ENCODE assay signal across 23 mouse cellular contexts in genomic region chr3:53620355-53620754, GRCm38 (mm10). TPM values are rescaled to one million over a fixed set of nuclear protein-coding genes. Genes with fewer than 3 reads are reported as not detected.
A peak's percentile ranks its signal among the peaks of the same experiment; 100 is the strongest.
DNase-seq lines count a peak whose midpoint lies in the region; ATAC-seq and TF ChIP-seq lines count a peak whose summit lies in the region.
"Had no signal": no experiment of that assay in that cellular context is flagged by ENCODE, and none has a peak within 500 bp of the region (broad histone marks: within the 10 kb centered on the region; RNA-seq: fewer than 3 reads in every experiment).

No protein-coding gene starts in this region.

- TF ChIP-seq POLR2A in myocyte (IDR thresholded peaks at IDR 0.05; ENCODE audit: insufficient read length, low read depth): no peak

- H3K4me1 ChIP-seq in lung, embryonic 14.5 days (ENCODE audit: insufficient read depth): 0 out of 2 replicates have a peak, but pooled peaks cover 4% of the 10 kb centered on the region
- H3K4me1 ChIP-seq in stomach, postnatal 0 days (replicated peaks; ENCODE audit: control insufficient read depth, insufficient read depth): no peaks in the 10 kb centered on the region; the same call in 1 of the 2 replicates
- H3K4me1 ChIP-seq: embryonic facial prominence, embryonic 15.5 days had no signal

- peak overlapping the region; percentile 35 for H3K4me3 ChIP-seq in gastrocnemius, adult 2 months
- no peak overlapping the region for H3K4me3 ChIP-seq in lung, embryonic 14.5 days (ENCODE audit: low read depth, low read length)
- H3K4me3 ChIP-seq in myocyte: no peak overlapping the region
- no peak overlapping the region for H3K4me3 ChIP-seq in stomach, postnatal 0 days (ENCODE audit: low read depth, low read length)
- H3K4me3 ChIP-seq: embryonic facial prominence, embryonic 15.5 days; erythroblast, embryonic 14.5 days; forebrain, embryonic 12.5 days; heart, adult 2 months; heart, embryonic 12.5 days; hindbrain, embryonic 10.5 days had no signal

- TF ChIP-seq EP300 in stomach, postnatal 0 days (optimal IDR thresholded peaks at IDR 0.05): no peak

- no peak for DNase-seq in gastrocnemius, adult 2 months
- no peak for DNase-seq in gastrocnemius, postnatal 4 days (ENCODE audit: low spot score in 2 of 2)
- DNase-seq in lung, embryonic 14.5 days: no peak
- no peak for DNase-seq in lung, postnatal 36 days
- DNase-seq in stomach, postnatal 0 days (ENCODE audit: low spot score): no peak
- DNase-seq in lung, postnatal 10 days: no peak
- DNase-seq: adrenal gland, postnatal 10 days; cerebellum, adult 11-12 months; cerebellum, adult 9-10 months; cerebellum, postnatal 25 days; forebrain, postnatal 0 days; gastrocnemius, postnatal 10 days; heart, adult 2 months; kidney, adult 18-20 months had no signal

- no peak overlapping the region for H3ac ChIP-seq in myocyte (ENCODE audit: control insufficient read depth, insufficient read length)

- TF ChIP-seq CTCF in gastrocnemius, adult 2 months (IDR thresholded peaks at IDR 0.05): no peak
- no peak for TF ChIP-seq CTCF in lung, embryonic 14.5 days (IDR thresholded peaks at IDR 0.05; ENCODE audit: low read depth)
- TF ChIP-seq CTCF in stomach, postnatal 0 days (IDR thresholded peaks at IDR 0.05; ENCODE audit: low read depth): no peak

- H3K27me3 ChIP-seq in lung, embryonic 14.5 days (ENCODE audit: insufficient read depth, low read length): no peaks in the 10 kb centered on the region
- no peaks in the 10 kb centered on the region for H3K27me3 ChIP-seq in myocyte (ENCODE audit: control insufficient read depth, insufficient read depth, insufficient read length)
- no peaks in the 10 kb centered on the region for H3K27me3 ChIP-seq in stomach, postnatal 0 days (ENCODE audit: control insufficient read depth, insufficient read depth, low read length)
- H3K27me3 ChIP-seq: embryonic facial prominence, embryonic 15.5 days; forebrain, embryonic 12.5 days; heart, embryonic 12.5 days had no signal

- H3K4me2 ChIP-seq in lung, embryonic 14.5 days: no peak overlapping the region
- H3K4me2 ChIP-seq in myocyte (ENCODE audit: low read depth): peak overlapping the region; percentile 31
- no peak overlapping the region for H3K4me2 ChIP-seq in stomach, postnatal 0 days (replicated peaks; ENCODE audit: low read depth)
- H3K4me2 ChIP-seq: embryonic facial prominence, embryonic 15.5 days; forebrain, embryonic 12.5 days; heart, embryonic 12.5 days; hindbrain, embryonic 14.5 days had no signal

- H3K9ac ChIP-seq in lung, embryonic 14.5 days: no peak overlapping the region
- H3K9ac ChIP-seq in stomach, postnatal 0 days (ENCODE audit: low read length): no peak overlapping the region
- H3K9ac ChIP-seq: embryonic facial prominence, embryonic 15.5 days; forebrain, embryonic 12.5 days; forebrain, postnatal 0 days; heart, embryonic 12.5 days; hindbrain, embryonic 14.5 days had no signal

- intact Hi-C loops in gastrocnemius, adult 2 months (cut with DNase I): no loop called here

- H3K9me3 ChIP-seq in lung, embryonic 14.5 days (ENCODE audit: low read depth, low read length): no peaks in the 10 kb centered on the region
- H3K9me3 ChIP-seq in stomach, postnatal 0 days (ENCODE audit: control insufficient read depth, low read length): no peaks in the 10 kb centered on the region
- H3K9me3 ChIP-seq: embryonic facial prominence, embryonic 15.5 days; forebrain, embryonic 12.5 days; heart, embryonic 12.5 days; hindbrain, embryonic 10.5 days had no signal

- WGBS in lung, embryonic 14.5 days: 69% methylated on average over 8 of the region's 8 CpGs
- WGBS in stomach, postnatal 0 days: 69% methylated on average over 8 of the region's 8 CpGs

- no peaks in the 10 kb centered on the region for H3K79me2 ChIP-seq in myocyte (ENCODE audit: control insufficient read depth, insufficient read depth)

- no peaks in the 10 kb centered on the region for H3K36me3 ChIP-seq in lung, embryonic 14.5 days (ENCODE audit: insufficient read depth)
- H3K36me3 ChIP-seq in myocyte (ENCODE audit: control insufficient read depth, insufficient read depth): no peaks in the 10 kb centered on the region
- H3K36me3 ChIP-seq in stomach, postnatal 0 days (ENCODE audit: control insufficient read depth, insufficient read depth, low read length): no peaks in the 10 kb centered on the region
- H3K36me3 ChIP-seq: embryonic facial prominence, embryonic 15.5 days; forebrain, embryonic 12.5 days; G1E; heart, embryonic 12.5 days; hindbrain, embryonic 10.5 days had no signal

- ATAC-seq in lung, embryonic 14.5 days (ENCODE audit: insufficient read depth): 0 out of 2 replicates have a peak, but pooled peaks have one; percentile 44
- ATAC-seq in stomach, postnatal 0 days (ENCODE audit: low FRiP score, low TSS enrichment): peak; percentile 82; the same call in 1 of the 2 replicates
- no peak for ATAC-seq in CD4-positive, CD25-positive, alpha-beta regulatory T cell, adult 4 months
- ATAC-seq: forebrain, postnatal 0 days had no signal

- no peak overlapping the region for H3K27ac ChIP-seq in gastrocnemius, adult 2 months
- no peak overlapping the region for H3K27ac ChIP-seq in lung, embryonic 14.5 days (ENCODE audit: low read depth)
- H3K27ac ChIP-seq in stomach, postnatal 0 days (replicated peaks): peak overlapping the region; percentile 69
- H3K27ac ChIP-seq: embryonic facial prominence, embryonic 15.5 days; forebrain, embryonic 12.5 days; heart, adult 2 months; hindbrain, embryonic 10.5 days; hindbrain, embryonic 14.5 days had no signal

TF ChIP-seq in myocyte, 11 proteins besides CTCF, POLR2A, EP300 and RAD21:
- TF ChIP-seq MYOD1 (IDR thresholded peaks at IDR 0.05; ENCODE audit: control insufficient read depth in 1 of 3, insufficient read length in 2 of 3, low read depth in 2 of 3) (no peak), MYOG (IDR thresholded peaks at IDR 0.05; ENCODE audit: control insufficient read depth in 1 of 3, insufficient read depth in 1 of 3, insufficient read length in 2 of 3, low read depth in 2 of 3) (no peak), USF1 (IDR thresholded peaks at IDR 0.05; ENCODE audit: low read depth) (no peak), TCF12 (IDR thresholded peaks at IDR 0.05; ENCODE audit: insufficient read depth, poor library complexity, severe bottlenecking) (no peak), REST (IDR thresholded peaks at IDR 0.05; ENCODE audit: insufficient read depth, insufficient read length) (no peak), POLR2AphosphoS2 (IDR thresholded peaks at IDR 0.05; ENCODE audit: insufficient read length, low read depth) (no peak), CEBPB (IDR thresholded peaks at IDR 0.05; ENCODE audit: insufficient read depth, poor library complexity, severe bottlenecking) (no peak), MAX (IDR thresholded peaks at IDR 0.05; ENCODE audit: low read depth) (no peak), E2F4 (IDR thresholded peaks at IDR 0.05; ENCODE audit: insufficient read depth) (no peak), SRF (IDR thresholded peaks at IDR 0.05; ENCODE audit: control insufficient read depth, insufficient read length, low read depth) (no peak), TCF3 (IDR thresholded peaks at IDR 0.05; ENCODE audit: insufficient read length, low read depth) (no peak)
TF ChIP-seq in myocyte: peak in this region for 0.

RNA-seq across cellular contexts. Expression of gene Frem2, which starts 36.8 kb away (rescaled TPM):
- total RNA-seq in gastrocnemius, adult 2 months (2021): 1 to 10 TPM in 1 of 2 experiments, under 1 TPM in 1; 0.94 to 3.9 TPM
- total RNA-seq in gastrocnemius, postnatal 4 days (2021): 10 to 100 TPM; 24.6 to 28.5 TPM
- 20.4 and 21.5 TPM in 2 replicates for polyA plus RNA-seq in lung, embryonic 14.5 days (2014; fragmentation: Nextera tagmentation; extraction: Ambion mirVana)
- 0.36 TPM for polyA plus RNA-seq in myocyte (2012; fragmentation: generic; extraction: Trizol)
- 7.0 and 7.4 TPM in 2 replicates for polyA plus RNA-seq in stomach, postnatal 0 days (2015; fragmentation: Nextera tagmentation; extraction: Ambion mirVana)
- not detected for polyA plus RNA-seq in CD4-positive, CD25-positive, alpha-beta regulatory T cell, adult 4 months (2017; shearing (Covaris generic))
- polyA plus RNA-seq: G1E had no signal
